Mouse (Mus musculus): ENCODE data around the gene Pi4k2b.
"Not testable (repeated sequence)": the region's sequence is repeated elsewhere in the genome, so short reads cannot be mapped to it uniquely, and the experiment has no call there.

Gene Pi4k2b

GRCm38 (mm10) chr5:52741391-52742111 lies at the start of gene Pi4k2b:
Gene Pi4k2b, plus strand, starts transcription at chr5:52741574.
- DNase-seq, result peak; percentile 75 to 80

- no peak for DNase-seq
Measured at GRCm38 (mm10) chr5:52697291-52697690, 44.1 kb upstream of the Pi4k2b start.

DNA sequence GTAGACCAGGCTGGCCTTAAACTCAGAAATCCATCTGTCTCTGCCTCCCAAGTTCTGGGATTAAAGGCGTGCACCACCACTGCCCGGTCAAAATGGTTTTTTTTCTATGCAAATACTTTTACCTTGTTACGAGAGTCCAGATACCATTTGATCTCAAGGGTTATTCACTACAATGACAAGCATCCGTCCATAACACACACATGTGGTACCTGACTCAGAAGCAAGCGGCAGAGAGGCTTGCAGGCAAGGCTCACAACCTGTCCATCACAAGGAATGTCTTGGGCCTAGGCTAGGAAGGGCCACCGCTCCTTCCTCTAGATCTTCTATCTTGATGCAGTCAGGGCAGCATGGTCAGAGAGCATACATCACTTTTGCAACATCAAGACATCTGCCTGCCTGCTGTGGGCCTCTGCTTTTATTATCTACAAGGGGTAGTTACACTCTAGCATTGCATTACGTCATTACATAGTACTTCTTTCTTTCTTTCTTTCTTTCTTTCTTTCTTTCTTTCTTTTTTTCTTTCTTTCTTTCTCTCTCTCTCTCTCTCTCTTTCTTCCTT lies 43.4 kb upstream of the Pi4k2b start:
- DNase-seq, result not testable (repeated sequence)

DNA sequence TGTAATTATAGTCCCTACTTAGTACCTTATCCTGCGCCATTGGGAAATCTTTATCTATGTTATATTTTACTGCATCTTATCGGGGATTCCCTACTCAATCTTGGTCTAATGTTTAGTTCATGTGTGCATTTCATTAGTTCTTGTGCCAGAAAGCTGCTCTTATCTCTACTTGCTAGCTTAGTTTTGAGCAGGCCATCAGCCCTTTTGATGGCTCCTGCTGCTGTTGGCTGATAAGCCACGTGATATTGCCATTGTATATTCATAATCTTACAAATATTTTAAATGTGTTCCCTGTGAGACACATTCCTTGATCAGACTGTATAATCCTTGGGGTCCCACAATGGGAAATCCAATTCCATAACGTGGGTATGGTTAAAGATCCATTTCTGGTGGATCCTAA lies 36.8 kb upstream of the Pi4k2b start:
- no peak for DNase-seq

DNA sequence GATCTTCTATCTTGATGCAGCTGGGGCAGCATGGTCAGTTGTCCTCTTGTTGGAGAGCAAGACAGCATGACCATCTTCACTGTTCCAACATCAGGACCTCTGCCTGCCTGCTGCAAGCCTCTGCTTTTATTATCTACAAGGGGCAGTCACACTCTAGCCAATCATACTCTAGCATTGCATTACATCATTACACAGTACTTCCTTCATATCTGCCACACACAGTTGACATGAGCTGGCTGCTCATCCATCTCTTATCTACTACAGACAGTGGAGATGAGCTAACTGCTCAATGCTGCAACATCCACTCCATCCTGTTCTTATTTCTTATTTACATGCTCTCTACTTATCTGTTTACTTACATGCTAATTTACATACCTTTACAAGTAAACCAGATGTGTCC lies 28.7 kb upstream of the Pi4k2b start:
- DNase-seq, result no peak

- no peak for DNase-seq
Measured at GRCm38 (mm10) chr5:52716742-52717448, 24.5 kb upstream of the Pi4k2b start.

- peak; percentile 3 to 15 for DNase-seq
Measured at GRCm38 (mm10) chr5:52721003-52721402, 20.4 kb upstream of the Pi4k2b start.

DNA sequence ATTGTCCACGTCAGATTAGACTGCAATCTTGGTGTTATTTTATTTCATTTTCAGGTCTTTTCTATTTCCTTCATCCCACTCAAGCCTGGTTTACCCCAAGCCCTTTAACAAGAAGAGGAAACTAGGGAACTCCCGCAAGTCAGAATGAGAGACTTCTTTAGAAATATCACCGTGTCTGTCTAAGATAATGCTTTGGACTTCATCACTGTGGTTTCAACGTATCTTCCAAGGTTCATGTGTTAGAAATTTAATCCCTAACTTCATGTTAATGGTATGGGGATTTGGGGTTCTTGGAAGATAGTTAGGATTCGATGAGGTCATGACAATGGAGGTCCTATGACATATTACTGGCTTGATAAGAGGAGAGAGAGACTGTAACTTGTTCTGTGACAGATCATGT lies 13.6 kb upstream of the Pi4k2b start:
- no peak for DNase-seq

GRCm38 (mm10) chr5:52732811-52733210 lies 8.6 kb upstream of the Pi4k2b start:
- DNase-seq, result no peak

- peak in 1 of 2 experiments; percentile 5 for DNase-seq
Measured at GRCm38 (mm10) chr5:52736046-52736445, 5.3 kb upstream of the Pi4k2b start.

GRCm38 (mm10) chr5:52742112-52742813 lies 889 bp downstream of the Pi4k2b start:
- peak; percentile 9 to 13 for DNase-seq

DNA sequence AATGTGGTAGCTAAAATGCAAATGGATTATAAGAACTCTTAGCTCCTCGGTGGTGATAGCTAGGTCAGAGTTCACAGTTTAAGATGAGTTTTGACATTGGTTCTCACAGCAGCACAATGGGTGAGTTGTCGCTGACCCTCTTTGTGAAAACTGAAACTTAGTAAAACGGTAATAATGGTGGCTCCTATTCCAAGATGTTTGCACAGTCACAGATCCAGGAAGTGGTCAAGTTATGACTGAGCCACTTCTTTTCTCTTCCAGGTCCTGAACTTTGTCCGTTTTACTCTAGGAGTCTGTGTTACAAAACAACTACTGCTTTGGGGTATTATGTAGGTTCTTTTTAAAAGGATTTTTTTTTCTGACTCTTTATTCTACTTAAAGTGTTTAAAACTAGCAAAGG lies 1.9 kb downstream of the Pi4k2b start:
- no peak for DNase-seq

DNA sequence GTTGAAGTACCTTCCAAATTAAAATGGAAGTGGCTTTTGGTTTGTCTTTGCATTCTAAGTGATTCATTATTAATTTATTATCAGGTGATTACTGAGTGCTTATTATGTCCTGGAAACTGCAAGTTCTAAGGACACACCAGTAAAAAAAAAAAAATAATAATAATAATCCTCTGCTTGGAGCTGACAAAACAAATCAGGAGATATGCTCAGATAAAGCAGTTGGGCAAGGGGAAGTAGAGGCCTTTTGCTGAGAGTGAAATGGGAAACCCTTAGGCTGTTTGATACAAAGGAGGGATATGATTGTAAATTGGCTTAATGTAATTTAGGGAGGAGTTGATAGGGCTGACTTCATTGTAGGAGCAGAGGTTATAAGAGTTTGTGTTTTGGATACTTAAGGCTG lies 5.5 kb downstream of the Pi4k2b start:
- DNase-seq, result no peak

DNA sequence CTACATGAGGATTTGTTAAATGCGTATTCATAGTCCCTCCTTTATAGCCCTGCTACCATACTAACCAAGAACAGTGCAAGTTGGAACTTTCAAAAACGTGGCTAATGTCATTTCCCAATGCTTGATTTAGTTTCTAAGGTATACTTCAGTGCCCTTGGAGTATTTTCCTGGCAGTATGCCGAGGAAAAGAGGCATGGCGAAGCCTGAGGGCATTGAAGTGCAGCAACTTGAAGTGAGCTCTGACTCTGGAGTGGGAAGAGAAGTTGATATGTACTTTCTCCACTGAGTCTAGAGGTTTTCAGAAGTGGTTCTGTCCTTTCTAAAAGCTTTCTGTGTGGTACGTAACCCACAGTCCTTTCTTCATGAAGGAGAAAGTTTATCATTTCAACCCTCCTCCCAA lies 7.4 kb downstream of the Pi4k2b start:
- no peak for DNase-seq

- DNase-seq, result no peak
Measured at GRCm38 (mm10) chr5:52753146-52753545, 11.8 kb downstream of the Pi4k2b start.

- no peak for DNase-seq
Measured at GRCm38 (mm10) chr5:52754196-52754595, 12.8 kb downstream of the Pi4k2b start.

GRCm38 (mm10) chr5:52755337-52755736 lies 14.0 kb downstream of the Pi4k2b start:
- DNase-seq, result no peak

DNA sequence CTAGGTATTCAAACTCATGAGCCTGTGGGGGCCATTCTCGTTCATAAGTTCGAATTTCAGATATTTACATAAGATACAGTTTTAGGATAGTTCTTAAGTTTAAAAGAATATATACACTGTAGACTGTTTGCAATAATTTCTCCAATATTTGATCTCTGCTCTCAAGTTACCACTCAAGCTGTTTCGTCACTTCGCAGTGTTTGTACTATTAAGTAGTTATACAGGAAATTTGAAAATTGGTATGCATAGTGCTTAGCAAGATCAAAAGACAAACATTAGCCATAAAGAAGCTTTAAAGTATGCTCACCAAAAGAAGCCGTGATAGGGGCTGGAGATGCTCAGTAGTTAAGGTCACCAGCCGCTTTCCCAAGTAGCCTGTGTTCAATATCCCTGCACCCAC lies 14.6 kb downstream of the Pi4k2b start:
- no peak for DNase-seq

- DNase-seq, result no peak
Measured at GRCm38 (mm10) chr5:52762586-52762985, 21.2 kb downstream of the Pi4k2b start.

DNA sequence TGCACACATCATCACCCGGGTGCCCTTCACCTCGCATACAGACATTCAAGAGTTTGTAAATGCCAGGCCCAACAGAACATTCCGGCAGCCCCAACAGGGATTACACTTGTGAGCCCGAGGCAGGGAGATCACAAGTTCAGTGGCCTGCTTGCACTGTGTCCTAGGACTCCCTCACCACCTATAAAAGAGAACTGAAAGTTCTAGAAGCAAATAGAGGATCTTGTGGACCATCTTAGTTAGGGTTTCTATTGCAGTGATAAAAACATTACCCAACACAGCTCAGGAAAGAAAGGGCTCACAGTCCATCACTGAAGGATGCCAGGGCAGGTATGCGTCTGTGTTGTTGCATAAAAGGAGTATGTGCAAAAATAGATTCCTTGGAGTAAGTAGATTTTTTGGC lies 32.9 kb downstream of the Pi4k2b start:
- no peak for DNase-seq

DNA sequence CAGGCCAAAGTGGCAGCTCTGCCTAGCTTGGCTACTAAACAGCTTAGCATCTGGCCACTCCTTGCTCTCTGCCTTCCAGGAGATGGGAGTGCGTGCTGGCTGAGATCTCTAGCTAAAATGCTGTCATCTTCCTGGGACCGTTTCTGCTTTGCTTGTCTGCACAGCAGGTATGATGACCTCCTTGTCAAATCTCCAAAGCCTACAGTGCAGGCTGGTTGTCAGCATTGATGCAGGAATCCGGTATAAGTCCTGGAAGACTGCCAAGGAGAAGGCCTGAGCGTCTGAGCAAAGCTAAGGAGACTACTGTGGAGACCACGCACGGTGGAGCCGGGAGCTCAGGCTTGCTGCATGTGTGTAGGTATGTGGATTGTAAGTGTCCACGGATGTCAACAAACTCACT lies 33.9 kb downstream of the Pi4k2b start, which contains the start of gene Zcchc4:
TSS of gene Zcchc4 (plus strand) at position 173 of the 400 bp plus-strand sequence.
- DNase-seq, result peak; percentile 54 to 59

- not testable (repeated sequence) for DNase-seq
Measured at GRCm38 (mm10) chr5:52776466-52777354, 35.3 kb downstream of the Pi4k2b start.
